Mouse (Mus musculus) testis, adult 2 months (tissue): ENCODE measurements at regions not wholly inside any gene's neighbourhood (a gene's known extent, or its start where the extent isn't known, plus 50 kb on each side); places are given as distances from the start of the nearest gene placed in this dataset.

Source experiments
- CTCF ChIP-seq: fragments of 200-500 bp; IDR thresholded peaks from 2 replicates; pipeline ENCODE4 v1.5.1; 2012; ENCODE audit warnings: low read depth, mild to moderate bottlenecking, inconsistent platforms, low read length, moderate library complexity; ENCODE audit not compliant: control insufficient read depth, insufficient read depth, insufficient replicate concordance
- POLR2A ChIP-seq: fragments of 200-500 bp; IDR thresholded peaks from 2 replicates; pipeline ENCODE4 v1.6.1; 2012; ENCODE audit warnings: low read depth, mild to moderate bottlenecking, inconsistent platforms, low read length, moderate library complexity; ENCODE audit not compliant: control insufficient read depth

GRCm38 (mm10) chr3:57998121-57999102 lies 150.5 kb upstream of the Pfn2 start:
- TF ChIP-seq CTCF (no peak), POLR2A (no peak)
